In the genomic region with DNA sequence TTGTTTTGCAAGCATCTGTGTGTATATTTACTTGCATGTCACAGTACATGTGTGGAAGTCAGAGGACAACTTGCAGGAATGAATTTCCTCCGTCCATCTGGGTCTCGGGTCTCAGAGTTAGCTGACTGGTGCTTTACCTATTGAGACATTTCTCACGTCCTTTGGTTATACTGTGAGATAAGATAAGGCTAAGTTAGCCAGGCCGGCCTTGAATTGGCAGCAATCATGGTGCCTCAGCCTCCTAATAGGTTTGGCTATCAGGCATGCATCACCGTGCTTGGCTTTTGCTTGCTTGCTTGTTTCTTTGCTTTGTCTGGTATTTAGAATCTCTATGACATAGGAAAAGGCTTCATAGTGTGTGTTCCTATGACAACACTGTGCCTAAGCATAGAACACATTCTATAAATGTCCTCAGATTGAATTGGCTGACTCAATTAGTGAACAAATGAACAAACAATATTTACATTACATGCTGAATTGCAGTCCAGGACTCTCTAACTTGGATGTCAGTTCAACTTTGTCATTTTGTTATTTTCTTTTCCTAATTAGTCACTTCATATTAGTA, we compare ENCODE assay signal across 17 mouse cellular contexts.
DNase-seq lines count a peak whose midpoint lies in the region; ATAC-seq and TF ChIP-seq lines count a peak whose summit lies in the region.
"Had no signal": no experiment of that assay in that cellular context is flagged by ENCODE, and none has a peak within 500 bp of the region (broad histone marks: within the 10 kb centered on the region; RNA-seq: fewer than 3 reads in every experiment).

No protein-coding gene starts in this region.

- no peak overlapping the region for H3K4me2 ChIP-seq in hindbrain, embryonic 13.5 days
- H3K4me2 ChIP-seq in hindbrain, embryonic 11.5 days (replicated peaks; ENCODE audit: low read depth, low read length) = no peak overlapping the region
- no peak overlapping the region for H3K4me2 ChIP-seq in liver, embryonic 14.5 days (ENCODE audit: low read depth)
- no peak overlapping the region for H3K4me2 ChIP-seq in heart, embryonic 12.5 days
- H3K4me2 ChIP-seq: heart, embryonic 11.5 days; intestine, embryonic 15.5 days; neural tube, embryonic 13.5 days had no signal

- TF ChIP-seq CTCF in liver, embryonic 14.5 days (IDR thresholded peaks at IDR 0.05; ENCODE audit: low read depth) = no peak

- H3K27me3 ChIP-seq in hindbrain, embryonic 13.5 days = no peaks in the 10 kb centered on the region
- no peaks in the 10 kb centered on the region for H3K27me3 ChIP-seq in hindbrain, embryonic 11.5 days (ENCODE audit: control insufficient read depth, insufficient read depth, low read length)
- H3K27me3 ChIP-seq in liver, embryonic 14.5 days (ENCODE audit: control insufficient read depth, insufficient read depth, low read length) = no peaks in the 10 kb centered on the region
- no peaks in the 10 kb centered on the region for H3K27me3 ChIP-seq in heart, embryonic 12.5 days (replicated peaks)
- H3K27me3 ChIP-seq: intestine, embryonic 15.5 days; neural tube, embryonic 13.5 days had no signal

- DNase-seq in hindbrain, embryonic 11.5 days (ENCODE audit: low spot score) = no peak
- peak; percentile 8 for DNase-seq in right cerebral cortex, adult 18-20 months
- DNase-seq in right cerebral cortex, adult 2 months (ENCODE audit: low spot score in 2 of 2) = no peak
- peak in 2 of 3 experiments; percentile 6 to 17 for DNase-seq in liver, embryonic 14.5 days (ENCODE audit: low read depth in 3 of 3, low spot score in 3 of 3)
- DNase-seq in telencephalon, adult 2 months (ENCODE audit: low read depth, low spot score) = peak; percentile 35
- no peak for DNase-seq in cerebellum, adult 9-10 months
- DNase-seq: cerebellum, adult 18-20 months; heart, postnatal 36 days; left cerebral cortex, postnatal 4 days; thymus, postnatal 25 days had no signal

- no peak overlapping the region for H3K4me3 ChIP-seq in hindbrain, embryonic 13.5 days
- no peak overlapping the region for H3K4me3 ChIP-seq in hindbrain, embryonic 11.5 days (ENCODE audit: low read depth, low read length)
- no peak overlapping the region for H3K4me3 ChIP-seq in liver, embryonic 14.5 days (ENCODE audit: insufficient read depth in 1 of 2, low read depth in 2 of 2, low read length in 2 of 2)
- H3K4me3 ChIP-seq in heart, embryonic 12.5 days = no peak overlapping the region
- H3K4me3 ChIP-seq: intestine, embryonic 15.5 days; neural tube, embryonic 13.5 days had no signal

- H3K9ac ChIP-seq in hindbrain, embryonic 13.5 days = no peak overlapping the region
- H3K9ac ChIP-seq in hindbrain, embryonic 11.5 days (ENCODE audit: low read depth, low read length) = no peak overlapping the region
- H3K9ac ChIP-seq in liver, embryonic 14.5 days (replicated peaks) = no peak overlapping the region
- H3K9ac ChIP-seq in heart, embryonic 12.5 days = no peak overlapping the region
- H3K9ac ChIP-seq: intestine, embryonic 15.5 days; neural tube, embryonic 13.5 days had no signal

- H3K36me3 ChIP-seq in hindbrain, embryonic 13.5 days = no peaks in the 10 kb centered on the region
- H3K36me3 ChIP-seq in hindbrain, embryonic 11.5 days (ENCODE audit: control insufficient read depth, insufficient read depth, low read length) = no peaks in the 10 kb centered on the region
- H3K36me3 ChIP-seq in liver, embryonic 14.5 days (replicated peaks; ENCODE audit: control insufficient read depth, insufficient read depth, low read depth) = no peaks in the 10 kb centered on the region
- H3K36me3 ChIP-seq in heart, embryonic 12.5 days = peaks cover 4% of the 10 kb centered on the region; the same call in 1 of the 2 replicates
- H3K36me3 ChIP-seq: intestine, embryonic 15.5 days; neural tube, embryonic 13.5 days had no signal

- WGBS in hindbrain, embryonic 13.5 days = 75% methylated on average over 5 of the region's 5 CpGs
- WGBS in hindbrain, embryonic 11.5 days = 87% methylated on average over 5 of the region's 5 CpGs
- WGBS in liver, embryonic 14.5 days (ENCODE audit: insufficient replicate concordance) = 18% methylated on average over 5 of the region's 5 CpGs
- WGBS in heart, embryonic 12.5 days = 17% methylated on average over 5 of the region's 5 CpGs

- no peak for ATAC-seq in hindbrain, embryonic 13.5 days (ENCODE audit: low FRiP score)
- ATAC-seq in hindbrain, embryonic 11.5 days (ENCODE audit: low FRiP score) = no peak
- ATAC-seq in liver, embryonic 14.5 days (ENCODE audit: insufficient read depth) = no peak
- ATAC-seq in heart, embryonic 12.5 days (ENCODE audit: insufficient number of reproducible peaks, low FRiP score) = no peak
- ATAC-seq: CD4-positive, CD25-positive, alpha-beta regulatory T cell, adult 4 months; intestine, embryonic 15.5 days had no signal

- H3K27ac ChIP-seq in hindbrain, embryonic 13.5 days = 0 out of 2 replicates have a peak overlapping the region, but pooled peaks have one; percentile 12
- H3K27ac ChIP-seq in hindbrain, embryonic 11.5 days (ENCODE audit: low read depth, low read length) = no peak overlapping the region
- no peak overlapping the region for H3K27ac ChIP-seq in liver, embryonic 14.5 days
- no peak overlapping the region for H3K27ac ChIP-seq in heart, embryonic 12.5 days (ENCODE audit: poor library complexity, severe bottlenecking)
- H3K27ac ChIP-seq: intestine, embryonic 15.5 days; kidney, postnatal 0 days; neural tube, embryonic 13.5 days had no signal

- no peaks in the 10 kb centered on the region for H3K9me3 ChIP-seq in hindbrain, embryonic 13.5 days
- H3K9me3 ChIP-seq in hindbrain, embryonic 11.5 days (ENCODE audit: control insufficient read depth, low read length) = no peaks in the 10 kb centered on the region
- no peaks in the 10 kb centered on the region for H3K9me3 ChIP-seq in liver, embryonic 14.5 days (ENCODE audit: control insufficient read depth, low read length)
- no peaks in the 10 kb centered on the region for H3K9me3 ChIP-seq in heart, embryonic 12.5 days (replicated peaks)
- H3K9me3 ChIP-seq: intestine, embryonic 15.5 days; neural tube, embryonic 13.5 days had no signal

- peak; percentile 66 for TF ChIP-seq EP300 in liver, embryonic 14.5 days (IDR thresholded peaks at IDR 0.05; ENCODE audit: low read depth)

- peaks cover 5% of the 10 kb centered on the region; the same call in 1 of the 2 replicates for H3K4me1 ChIP-seq in hindbrain, embryonic 13.5 days (replicated peaks)
- no peaks in the 10 kb centered on the region for H3K4me1 ChIP-seq in hindbrain, embryonic 11.5 days (replicated peaks; ENCODE audit: control insufficient read depth, insufficient read depth, low read length)
- peaks cover 30 to 40% of the 10 kb centered on the region in 2 experiments for H3K4me1 ChIP-seq in liver, embryonic 14.5 days (replicated peaks; ENCODE audit: control insufficient read depth in 2 of 2, insufficient read depth in 2 of 2, low read length in 1 of 2)
- H3K4me1 ChIP-seq in heart, embryonic 12.5 days (replicated peaks) = peaks cover 19% of the 10 kb centered on the region
- H3K4me1 ChIP-seq: intestine, embryonic 15.5 days had no signal

Comparison
In these comparisons a context has a peak if more than half of its experiments do, and no peak if none do; other contexts are left out.
1. DNase-seq: peak in right cerebral cortex, adult 18-20 months (single experiment), liver, embryonic 14.5 days (2 of 3) and telencephalon, adult 2 months (single experiment); none in hindbrain, embryonic 11.5 days (single experiment), right cerebral cortex, adult 2 months (0 of 2) and cerebellum, adult 9-10 months (single experiment).